Mouse (Mus musculus) adrenal gland, adult 8-10 months (tissue): ENCODE data around the gene Usp35. TPM values are rescaled to one million over a fixed set of nuclear protein-coding genes. Genes with fewer than 3 reads are reported as not detected.
A peak's percentile ranks its signal among the peaks of the same experiment; 100 is the strongest.

Experiments
- DNase-seq: peaks from one replicate; pipeline ENCODE4 v3.0.0; 2022
- total RNA-seq, 4 experiments: library from RNA; stranded (reverse); gene quantifications; 2 replicates each; pipeline ENCODE4 v1.2.4; 2022

Usp35 gene
- 10 to 100 TPM; 10.8 to 29.5 (median 17.7) TPM for total RNA-seq

DNA sequence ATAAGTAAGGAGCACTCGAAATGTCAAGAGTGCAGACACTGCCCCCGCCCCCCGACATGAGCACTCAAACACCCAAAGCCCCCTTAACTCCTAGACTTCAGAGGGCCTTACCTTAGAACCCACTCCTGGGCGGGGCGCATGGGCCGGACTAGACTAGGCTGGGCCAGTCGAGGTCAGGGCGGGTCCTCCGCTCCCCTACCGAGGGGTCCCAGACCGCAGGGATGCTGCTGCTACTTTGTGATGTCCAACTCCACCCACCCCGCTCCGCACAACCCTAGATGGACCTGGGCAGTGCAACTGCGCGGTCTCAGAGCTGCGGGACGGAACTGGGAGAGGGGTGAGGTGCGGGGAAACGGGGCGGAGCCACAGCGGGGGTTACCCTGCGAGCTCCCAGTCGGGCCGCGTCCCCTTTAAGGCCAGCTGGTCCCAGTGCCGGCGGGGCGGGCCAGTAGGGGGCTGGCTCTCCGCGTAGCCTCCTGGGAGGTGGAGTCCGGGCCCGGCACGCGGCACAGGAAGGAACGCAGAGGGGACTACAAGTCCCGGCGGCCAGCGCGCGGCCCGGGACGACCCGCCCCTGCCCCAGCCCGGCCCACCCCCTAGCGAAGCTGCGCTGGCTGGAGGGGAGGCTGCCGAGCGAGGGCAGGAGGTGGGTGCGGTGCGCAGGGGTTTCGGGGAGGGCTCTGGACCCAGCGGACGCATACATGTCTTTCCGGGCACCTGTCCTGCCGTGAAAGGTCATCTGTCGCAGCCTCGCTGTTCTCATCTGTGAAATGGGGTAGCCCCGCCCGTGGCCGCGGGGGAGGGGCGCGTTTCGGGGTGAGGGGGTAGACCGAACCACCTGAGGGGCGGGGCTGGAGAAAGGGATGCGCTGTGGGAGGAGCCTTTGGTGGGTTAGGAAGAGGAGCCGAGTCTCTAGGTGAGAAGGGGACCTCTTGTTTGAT lies at the start of gene Usp35, which contains the start of gene Kctd21:
Usp35 (minus strand) TSS at position 295 of the 941 bp plus-strand sequence.
Kctd21 (plus strand) TSS at position 602 of the 941 bp plus-strand sequence.
- peak; percentile 94 for DNase-seq

DNA sequence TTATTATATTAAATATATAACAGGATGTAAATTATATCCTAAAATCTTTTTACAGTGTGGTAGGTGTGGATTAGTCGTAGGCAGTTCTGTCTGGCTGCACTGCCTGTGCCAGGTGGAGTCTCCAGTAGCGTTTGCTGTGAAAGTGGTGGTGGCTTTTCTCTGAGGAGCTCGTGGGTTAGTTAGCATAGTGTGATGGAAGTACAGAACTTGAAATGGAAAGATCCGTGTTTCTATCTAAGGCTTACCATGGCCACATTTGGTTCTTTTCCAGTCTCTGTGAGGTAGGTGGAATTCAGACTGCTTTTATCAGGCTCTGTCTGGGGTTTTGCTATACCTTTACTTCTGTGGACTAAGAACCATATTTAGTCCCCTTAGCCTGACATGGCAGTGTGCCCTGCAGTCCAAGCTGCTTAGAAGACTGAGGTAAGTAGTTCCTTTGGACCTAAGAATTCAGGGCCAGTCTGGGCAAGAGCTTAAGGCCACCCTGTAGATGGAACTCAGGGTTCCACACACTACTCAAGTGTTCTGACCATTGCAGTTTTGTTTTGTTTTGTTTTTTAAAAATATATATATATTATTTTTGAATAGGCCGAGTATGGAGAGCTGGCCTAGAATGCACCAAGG lies 48.8 kb upstream of the Usp35 start:
- no peak for DNase-seq

DNA sequence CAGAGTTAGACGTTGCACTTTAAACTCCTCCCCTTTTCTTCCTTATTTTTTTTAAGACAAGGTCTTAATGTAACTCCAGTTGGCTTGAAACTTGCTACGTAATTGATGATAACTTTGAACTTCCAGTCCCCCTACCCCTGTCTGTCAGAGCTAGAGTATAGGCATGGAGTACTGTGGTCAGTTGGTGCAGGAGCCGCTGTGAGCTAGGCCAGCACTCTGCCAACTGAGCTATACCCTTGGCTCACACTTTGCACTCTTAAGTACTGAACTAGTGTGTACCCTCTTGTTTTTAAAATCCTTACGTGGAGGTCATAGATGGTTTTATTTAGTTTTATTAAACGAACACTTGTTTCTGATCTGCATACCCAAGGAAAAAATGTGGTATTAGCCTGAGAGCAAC lies 47.5 kb upstream of the Usp35 start:
- no peak for DNase-seq

DNA sequence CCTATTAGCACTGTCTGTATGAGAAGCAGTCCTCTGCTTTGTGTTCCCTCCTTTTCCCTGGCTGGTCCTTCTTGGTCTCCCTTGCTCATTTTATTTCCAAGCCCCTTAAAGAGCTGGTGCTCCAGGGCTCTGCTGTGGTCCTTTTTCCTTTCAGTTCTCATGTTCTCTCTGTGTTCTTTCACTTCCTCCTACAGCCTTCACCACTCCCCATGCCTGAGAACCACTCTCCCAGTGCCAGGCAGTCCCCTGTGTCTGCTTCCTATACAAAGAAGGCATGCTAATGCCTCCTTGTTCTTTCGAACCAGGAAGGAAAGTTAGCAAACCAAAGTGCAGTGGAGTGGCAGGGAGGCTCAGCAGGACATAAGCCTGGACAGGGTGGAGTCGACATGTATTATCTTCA lies 44.1 kb upstream of the Usp35 start:
- no peak for DNase-seq

DNA sequence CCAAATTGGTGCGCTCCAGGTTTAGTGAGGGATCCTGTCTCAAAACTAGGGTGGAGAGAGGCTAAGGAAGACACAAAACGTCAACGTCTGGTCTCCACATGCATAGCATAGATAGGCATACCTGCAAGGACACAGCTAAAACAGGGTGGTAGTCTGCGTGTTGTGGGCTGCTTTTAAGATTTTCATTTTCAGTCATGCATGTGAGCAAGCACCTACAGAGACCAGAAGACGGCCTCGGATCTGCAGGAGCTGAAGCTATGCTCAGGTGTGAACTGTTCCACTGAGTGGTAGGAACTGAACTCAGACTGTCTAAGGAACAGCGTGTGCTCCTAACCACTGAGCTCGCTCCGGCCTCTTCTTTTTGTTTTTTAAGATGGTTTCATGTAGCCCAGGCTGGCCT lies 43.3 kb upstream of the Usp35 start:
- no peak for DNase-seq

DNA sequence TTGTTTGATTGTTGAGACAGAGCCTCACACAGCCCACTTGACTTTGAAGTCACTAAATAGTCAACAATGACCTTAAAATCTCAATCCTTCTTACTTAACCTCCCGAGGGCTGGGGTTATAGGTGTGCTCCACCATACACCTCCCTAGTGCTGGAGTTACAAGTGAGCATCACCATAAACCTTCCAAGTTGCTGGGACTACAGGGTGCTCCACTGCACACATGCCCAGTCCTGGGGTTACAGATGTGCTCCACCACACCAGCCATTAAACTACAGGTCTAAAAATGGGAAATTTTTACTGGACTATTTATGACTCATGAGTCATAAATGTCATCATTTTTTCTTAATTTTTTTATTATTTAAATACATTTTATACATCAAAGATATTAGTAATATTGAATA lies 34.1 kb upstream of the Usp35 start:
- no peak for DNase-seq

DNA sequence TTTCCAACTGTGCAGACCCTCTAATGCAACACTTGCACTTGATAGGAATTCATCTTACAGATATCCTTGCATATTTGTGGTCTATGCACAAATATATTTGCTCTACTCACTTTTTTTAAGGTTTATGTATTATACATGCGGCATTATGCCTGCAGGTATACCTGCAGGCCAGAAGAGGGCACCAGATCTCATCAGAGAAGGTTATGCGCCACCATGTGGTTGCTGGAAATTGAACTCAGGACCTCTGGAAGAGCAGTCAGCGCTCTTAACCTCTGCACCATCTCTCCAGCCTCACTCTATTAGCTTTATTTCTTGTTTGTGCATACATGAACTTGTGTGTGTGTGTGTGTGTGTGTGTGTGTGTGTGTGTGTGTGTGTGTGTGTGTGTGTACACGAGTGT lies 29.6 kb upstream of the Usp35 start:
- DNase-seq = no peak

DNA sequence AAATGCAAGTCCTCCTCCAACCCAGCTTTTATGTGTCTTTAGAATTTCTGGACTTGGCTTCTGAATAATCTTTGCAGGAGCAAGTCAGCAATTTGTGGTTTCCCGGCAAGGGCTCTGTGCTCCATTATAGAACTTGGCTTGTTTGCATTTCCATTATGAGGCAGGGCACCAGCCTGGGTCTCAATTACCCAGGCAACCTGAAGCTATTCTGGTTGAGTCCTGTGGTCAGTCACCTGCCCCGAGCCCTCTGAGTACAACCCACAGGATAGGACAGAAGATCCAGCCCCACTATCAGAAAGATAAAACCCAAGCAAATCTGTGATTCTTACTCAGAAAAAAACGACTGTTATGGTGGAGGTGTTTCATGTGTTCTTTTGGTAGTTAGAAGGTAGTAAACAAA lies 29.1 kb upstream of the Usp35 start:
- no peak for DNase-seq

DNA sequence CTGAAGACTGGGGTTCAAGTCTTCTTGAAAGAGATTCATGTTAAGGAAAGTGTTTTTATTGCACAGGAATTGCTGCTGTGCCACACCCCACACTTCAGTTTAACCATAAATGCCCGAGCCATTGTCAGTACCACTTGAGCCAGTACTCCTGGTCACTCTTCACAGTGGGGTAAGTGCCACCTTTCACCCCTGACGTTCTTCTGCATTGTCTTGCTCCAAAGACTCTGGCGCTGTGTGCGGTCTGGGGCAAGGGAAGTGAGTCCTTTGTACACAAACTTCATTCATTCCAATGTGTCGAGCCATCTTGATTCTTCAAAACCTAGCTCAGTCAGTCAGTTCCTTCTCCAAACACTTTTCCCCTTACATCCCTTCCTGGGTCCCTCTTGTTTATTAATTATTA lies 28.3 kb upstream of the Usp35 start:
- no peak for DNase-seq

DNA sequence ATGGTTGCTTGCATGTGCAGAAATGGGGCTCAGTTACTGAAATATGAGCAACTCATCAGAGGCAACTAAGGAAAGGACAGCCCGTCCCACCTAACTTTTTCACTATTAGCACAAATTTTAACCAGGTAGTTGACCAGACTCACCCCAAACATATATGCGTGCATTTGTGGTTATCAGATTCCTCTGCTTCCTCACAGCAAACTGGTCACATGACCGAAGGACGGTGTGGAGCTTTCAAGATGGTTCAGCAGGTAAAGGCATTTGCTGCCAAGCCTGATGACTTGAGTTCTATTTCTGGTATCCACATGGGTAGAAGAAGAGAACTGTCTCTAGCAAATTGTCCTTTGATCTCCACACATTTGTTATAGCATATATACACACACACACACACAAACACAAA lies 26.5 kb upstream of the Usp35 start:
- DNase-seq = no peak

DNA sequence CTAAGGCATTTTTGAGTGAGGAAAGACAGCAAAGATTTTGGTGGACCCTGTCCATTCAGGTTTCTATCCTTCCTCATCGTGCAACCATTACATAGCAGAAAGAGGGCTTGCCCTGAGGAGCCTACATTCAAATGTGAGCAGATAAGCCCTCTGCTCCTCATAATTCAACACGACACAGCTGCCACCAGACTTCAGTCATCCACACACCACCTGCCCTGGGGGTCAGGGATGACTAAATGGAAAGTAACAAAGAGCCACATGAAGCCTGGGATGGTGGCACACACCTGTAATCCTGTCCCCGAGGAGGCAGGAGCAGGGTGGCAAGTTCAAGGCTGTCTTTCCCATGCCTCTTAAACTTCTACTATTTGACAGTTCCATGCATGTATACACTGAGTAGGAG lies 26.0 kb upstream of the Usp35 start:
- DNase-seq = no peak

DNA sequence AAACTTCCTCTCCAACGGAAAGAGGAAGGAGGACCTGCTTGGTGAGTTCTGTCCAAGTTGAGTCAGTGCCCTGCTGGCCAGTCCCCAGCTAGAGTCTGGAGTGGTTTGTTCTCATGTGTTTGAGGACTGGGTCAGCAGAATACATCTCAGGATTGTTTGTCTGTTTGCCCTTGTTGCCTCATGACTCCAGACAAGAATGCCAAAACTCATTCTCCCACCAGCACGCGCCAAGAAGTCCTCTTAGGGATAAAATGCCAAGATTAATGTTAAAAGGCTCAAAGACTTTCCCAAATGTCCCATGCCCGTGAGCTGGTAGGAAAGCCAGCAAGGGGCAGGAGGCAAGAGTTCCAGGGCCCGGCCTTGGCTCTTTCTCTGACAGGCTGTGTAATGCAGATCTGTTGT lies 25.1 kb upstream of the Usp35 start:
- no peak for DNase-seq

DNA sequence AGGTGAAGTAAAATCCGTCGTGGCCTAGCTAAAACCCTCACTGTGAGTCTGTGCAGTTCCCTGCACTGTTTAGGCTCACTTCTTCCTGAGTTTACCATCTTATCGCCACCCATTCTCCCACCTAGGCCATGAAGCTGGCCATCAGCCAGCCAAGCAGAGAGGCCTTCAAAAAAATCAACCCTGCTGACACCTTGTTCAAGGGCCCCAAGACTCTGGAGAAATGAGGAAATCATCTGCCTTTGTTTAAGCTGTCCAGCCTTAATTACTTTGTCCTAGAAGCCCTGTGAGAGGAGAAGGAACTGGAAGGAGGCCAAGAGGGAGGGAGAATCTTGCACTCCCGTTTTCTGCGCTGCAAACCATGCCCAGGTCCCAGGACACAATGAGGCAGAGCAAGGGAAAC lies 24.4 kb upstream of the Usp35 start:
- no peak for DNase-seq

DNA sequence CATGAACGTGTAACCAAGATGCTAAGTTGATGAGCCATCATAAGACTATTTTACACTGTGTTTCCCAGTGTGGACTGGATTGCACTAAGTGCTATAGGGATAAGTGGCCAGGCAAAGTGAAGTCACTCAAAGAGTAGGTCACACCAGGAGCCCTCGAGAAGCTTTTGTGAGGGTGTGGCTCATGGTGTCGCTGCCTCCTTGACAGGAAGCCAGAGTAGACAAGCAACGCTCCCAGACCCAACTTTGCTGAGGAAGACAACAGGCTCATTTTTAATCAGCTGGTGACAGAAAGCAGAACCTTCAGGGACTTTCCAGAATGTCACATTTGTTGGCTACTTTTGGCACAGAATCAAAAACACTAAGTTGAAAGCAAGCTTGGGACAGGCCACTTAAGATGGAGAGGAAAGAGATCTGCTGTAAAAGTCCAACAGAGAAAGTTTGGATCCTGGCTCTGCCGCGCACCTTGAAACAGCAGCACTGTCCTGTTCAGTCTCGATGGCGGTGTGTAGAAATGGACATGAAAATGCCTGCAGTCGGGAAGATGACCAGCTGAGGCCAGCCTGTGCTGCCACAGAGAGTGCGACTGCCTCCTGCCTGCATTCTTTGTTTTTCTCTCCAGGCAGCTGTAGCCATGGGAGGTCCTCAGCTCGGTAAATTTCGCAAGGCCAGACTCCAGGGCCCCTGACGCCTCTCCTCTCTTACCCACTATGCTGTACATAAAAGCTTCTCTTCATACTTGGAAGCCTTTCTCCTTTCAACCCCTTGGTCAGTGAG lies 23.4 kb upstream of the Usp35 start:
- no peak for DNase-seq

DNA sequence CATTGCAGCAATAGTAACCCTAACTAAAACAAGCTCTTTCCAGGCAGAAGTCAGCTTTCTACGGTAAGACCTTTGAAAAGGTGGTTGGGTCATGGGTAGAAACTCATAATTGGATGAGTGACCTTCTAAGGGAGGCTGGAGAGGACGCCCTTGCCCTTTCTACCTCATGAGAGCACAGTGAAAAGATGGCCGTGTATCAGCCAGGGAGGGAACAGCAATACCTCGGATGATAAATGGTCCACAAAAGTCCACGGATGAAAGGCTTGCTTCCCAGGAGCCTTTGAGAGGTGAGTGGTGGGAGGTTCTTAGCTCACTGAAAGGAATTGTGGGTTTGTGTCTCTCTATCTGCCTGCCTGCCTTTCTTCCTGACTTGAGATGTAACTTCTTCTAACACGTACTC lies 21.5 kb upstream of the Usp35 start:
- no peak for DNase-seq

DNA sequence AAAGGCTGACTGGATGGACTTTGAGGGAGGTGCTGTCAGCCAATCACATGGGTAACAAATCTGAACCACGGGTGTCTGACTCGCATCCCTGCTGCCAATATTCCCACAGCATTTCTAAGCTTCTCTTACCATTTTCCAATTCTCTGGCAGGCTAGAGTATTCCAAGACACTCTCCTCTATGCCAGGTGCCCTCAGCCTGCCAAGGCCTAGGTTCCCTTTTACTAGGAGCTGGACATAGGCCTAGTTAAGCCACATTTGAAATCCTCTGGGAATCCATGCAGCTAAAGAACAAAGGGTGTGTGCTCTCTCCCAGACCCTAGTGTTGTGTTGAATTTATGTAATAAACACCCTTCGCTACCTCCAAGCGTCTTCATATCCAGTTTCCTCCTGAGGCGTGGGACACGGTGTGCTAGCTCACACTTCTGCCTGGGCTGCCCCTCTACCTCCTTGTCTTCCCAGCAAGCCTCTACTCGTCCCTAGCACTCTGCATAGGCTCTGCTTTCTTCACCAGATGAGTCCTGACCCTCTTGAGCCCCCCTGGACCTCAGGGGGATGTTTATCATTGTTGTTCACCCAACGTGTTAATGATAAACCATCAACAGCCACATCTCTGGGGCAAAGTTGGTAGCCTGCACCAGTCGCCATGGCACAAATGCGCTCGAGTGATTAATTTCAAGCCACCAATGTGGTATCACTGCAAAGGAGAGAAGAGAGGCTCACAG lies 20.1 kb upstream of the Usp35 start:
- no peak for DNase-seq

DNA sequence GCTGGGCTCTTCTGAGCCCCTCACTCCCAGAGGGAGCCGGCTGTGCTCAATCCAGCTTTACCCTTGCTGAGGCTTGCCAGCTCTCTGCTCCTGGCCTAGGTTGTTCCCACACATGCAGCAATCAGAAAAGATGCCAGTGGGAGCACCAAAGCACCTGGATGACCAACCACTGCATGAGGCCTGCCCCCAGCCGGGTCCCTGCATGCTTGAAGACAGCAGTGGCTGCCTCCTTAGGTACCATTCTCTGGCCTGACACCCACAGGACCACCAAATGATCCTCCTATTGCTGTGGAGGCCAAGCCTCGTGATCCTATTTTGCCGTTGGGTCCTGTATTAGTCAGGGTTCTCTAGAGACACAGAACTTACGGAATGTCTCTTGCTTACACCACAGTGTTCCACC lies 19.1 kb upstream of the Usp35 start:
- no peak for DNase-seq

DNA sequence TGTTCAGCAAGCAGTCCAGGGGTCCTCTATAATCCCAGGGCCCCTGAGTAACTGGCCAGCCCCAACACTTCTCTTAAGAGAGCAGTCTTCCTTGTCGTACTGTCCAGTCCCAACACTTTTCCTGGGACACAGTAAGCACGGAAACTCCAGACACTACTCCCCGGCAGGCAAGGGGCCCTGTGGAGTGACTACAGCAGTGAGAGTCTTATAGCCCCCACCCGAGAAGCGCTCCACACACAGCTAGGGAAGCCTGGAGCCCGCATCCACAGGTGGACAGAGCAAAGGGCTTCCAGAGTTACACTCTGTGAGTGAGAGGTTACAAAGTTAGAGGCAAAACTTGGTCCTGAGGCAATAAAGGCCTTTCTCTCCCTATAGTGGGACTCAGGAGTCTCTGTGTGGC lies 17.6 kb upstream of the Usp35 start:
- DNase-seq = no peak

DNA sequence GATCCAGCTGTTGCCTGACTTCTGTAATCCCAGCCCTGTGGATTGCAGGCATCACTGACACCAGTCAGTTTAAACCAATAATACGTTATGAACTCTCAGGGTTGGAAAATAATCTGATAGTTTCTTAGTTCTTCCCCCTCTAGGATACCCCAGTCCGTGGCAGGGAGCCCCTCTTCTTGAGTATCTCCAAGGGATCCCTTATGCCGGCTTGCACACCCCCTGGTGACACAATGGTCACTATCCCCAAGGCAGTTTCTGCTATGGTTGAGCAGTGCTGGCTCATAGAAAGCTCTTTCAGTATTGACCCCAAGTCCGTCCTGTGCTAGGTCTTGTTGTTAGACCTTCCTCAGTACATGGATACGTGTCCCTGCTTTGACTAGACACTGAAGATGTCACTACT lies 17.0 kb upstream of the Usp35 start:
- no peak for DNase-seq

DNA sequence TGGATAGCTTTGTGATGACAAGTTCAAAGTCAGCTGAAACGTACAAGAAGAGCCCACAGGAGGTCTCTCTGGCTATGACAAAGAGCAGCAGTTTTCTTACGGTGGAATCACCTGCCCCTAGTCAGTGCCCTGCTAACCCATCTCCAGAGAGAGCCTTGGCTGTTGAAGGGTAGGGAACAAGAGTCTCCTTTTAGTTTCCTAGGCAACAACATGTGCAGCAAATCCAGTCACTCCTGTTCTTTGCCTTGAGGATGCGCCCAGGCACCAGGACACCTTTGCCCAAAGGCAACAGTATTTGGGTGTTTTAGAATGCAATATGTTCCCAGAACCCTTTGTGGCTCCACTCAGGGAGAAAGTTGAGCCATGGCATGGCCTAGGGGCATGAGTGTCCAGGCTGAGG lies 16.5 kb upstream of the Usp35 start:
- no peak for DNase-seq

DNA sequence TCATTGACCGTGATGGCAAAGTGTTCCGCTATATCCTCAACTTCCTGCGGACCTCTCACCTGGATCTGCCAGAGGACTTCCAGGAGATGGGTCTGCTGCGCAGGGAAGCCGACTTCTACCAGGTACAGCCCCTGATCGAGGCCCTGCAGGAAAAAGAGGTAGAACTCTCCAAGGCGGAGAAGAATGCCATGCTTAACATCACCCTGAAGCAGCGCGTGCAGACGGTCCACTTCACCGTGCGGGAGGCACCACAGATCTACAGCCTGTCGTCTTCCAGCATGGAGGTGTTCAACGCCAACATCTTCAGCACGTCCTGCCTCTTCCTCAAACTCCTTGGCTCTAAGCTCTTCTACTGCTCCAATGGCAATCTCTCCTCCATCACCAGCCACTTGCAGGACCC lies 15.6 kb upstream of the Usp35 start:
- no peak for DNase-seq

DNA sequence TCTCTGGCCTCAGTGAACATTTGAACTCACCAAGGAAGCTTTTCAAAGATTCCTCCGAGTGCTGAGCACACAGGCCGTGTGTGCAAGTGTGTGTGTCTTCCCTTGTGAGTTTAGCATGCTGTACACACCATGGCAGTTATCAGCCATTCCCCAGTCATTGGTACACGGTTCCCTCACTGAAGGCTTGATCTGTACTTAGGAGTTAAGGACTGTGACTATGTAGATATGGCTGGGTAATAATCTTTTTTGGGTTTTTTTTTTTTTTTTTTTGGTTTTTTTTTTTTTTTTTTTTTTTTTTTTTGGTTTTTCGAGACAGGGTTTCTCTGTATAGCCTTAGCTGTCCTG lies 15.0 kb upstream of the Usp35 start:
- DNase-seq = no peak
